Mouse (Mus musculus): ENCODE results near the gene Krt20.

GRCm38 (mm10) chr11:99391375-99391774, 46.6 kb downstream of the Krt20 start:
- no peak for TF ChIP-seq GATA1 (IDR thresholded peaks at IDR 0.05; ENCODE audit: borderline replicate concordance, low read length)
- TF ChIP-seq FLI1 (IDR thresholded peaks at IDR 0.05; ENCODE audit: low read length): no peak

Data from megakaryocyte, embryonic 14.5 days (primary cell).